Mouse (Mus musculus): ENCODE results near the gene Ramac. TPM values are rescaled to one million over a fixed set of nuclear protein-coding genes. Genes with fewer than 3 reads are reported as not detected.

The Ramac gene
- 34.9 and 37.9 TPM in 2 replicates for polyA plus RNA-seq (2011; ENCODE audit: insufficient read length, low read depth, missing spikeins)

GRCm38 (mm10) chr7:81762180-81763109 is at the start of gene Ramac:
Gene Ramac, plus strand, starts transcription at chr7:81762925.
- Histone ChIP-seq H3K4me1 (ENCODE audit: control insufficient read depth, insufficient read depth, low read length) (no peaks in the 10 kb centered on the region), H3K27ac (ENCODE audit: insufficient read depth, low read length) (peak within 1 kb of the TSS; percentile 43)
- TF ChIP-seq CTCF (IDR thresholded peaks at IDR 0.05; ENCODE audit: borderline replicate concordance, insufficient read depth, low read length) (no peak), POLR2A (IDR thresholded peaks at IDR 0.05; ENCODE audit: low read depth, low read length) (peak; percentile 70)

GRCm38 (mm10) chr7:81718657-81719056 is 44.1 kb upstream of the Ramac start:
- TF ChIP-seq POLR2A (IDR thresholded peaks at IDR 0.05; ENCODE audit: low read depth, low read length) (no peak), CTCF (IDR thresholded peaks at IDR 0.05; ENCODE audit: borderline replicate concordance, insufficient read depth, low read length) (no peak)
- Histone ChIP-seq H3K4me3 (ENCODE audit: insufficient read depth, low read length) (no peak overlapping the region), H3K4me1 (ENCODE audit: control insufficient read depth, insufficient read depth, low read length) (no peaks in the 10 kb centered on the region), H3K27ac (ENCODE audit: insufficient read depth, low read length) (no peak overlapping the region)

More at GRCm38 (mm10) chr7:81762180-81763109, at the start of gene Ramac:
- peak within 1 kb of the TSS; percentile 99 for H3K4me3 ChIP-seq (ENCODE audit: insufficient read depth, low read length)

- H3K4me3 ChIP-seq (ENCODE audit: insufficient read depth, low read length) = no peak overlapping the region
- H3K4me1 ChIP-seq (ENCODE audit: control insufficient read depth, insufficient read depth, low read length) = no peaks in the 10 kb centered on the region
- TF ChIP-seq CTCF (IDR thresholded peaks at IDR 0.05; ENCODE audit: borderline replicate concordance, insufficient read depth, low read length) (no peak), POLR2A (IDR thresholded peaks at IDR 0.05; ENCODE audit: low read depth, low read length) (no peak)
- H3K27ac ChIP-seq (ENCODE audit: insufficient read depth, low read length) = no peak overlapping the region
Observed at GRCm38 (mm10) chr7:81719216-81719661, 43.5 kb upstream of the Ramac start.

- TF ChIP-seq POLR2A (IDR thresholded peaks at IDR 0.05; ENCODE audit: low read depth, low read length) = no peak
- no peak for TF ChIP-seq CTCF (IDR thresholded peaks at IDR 0.05; ENCODE audit: borderline replicate concordance, insufficient read depth, low read length)
- no peak overlapping the region for H3K4me3 ChIP-seq (ENCODE audit: insufficient read depth, low read length)
- no peaks in the 10 kb centered on the region for H3K4me1 ChIP-seq (ENCODE audit: control insufficient read depth, insufficient read depth, low read length)
- no peak overlapping the region for H3K27ac ChIP-seq (ENCODE audit: insufficient read depth, low read length)
Observed at GRCm38 (mm10) chr7:81721271-81721670, 41.5 kb upstream of the Ramac start.

GRCm38 (mm10) chr7:81723851-81724250 is 38.9 kb upstream of the Ramac start:
- no peaks in the 10 kb centered on the region for H3K4me1 ChIP-seq (ENCODE audit: control insufficient read depth, insufficient read depth, low read length)
- no peak overlapping the region for H3K27ac ChIP-seq (ENCODE audit: insufficient read depth, low read length)
- TF ChIP-seq CTCF (IDR thresholded peaks at IDR 0.05; ENCODE audit: borderline replicate concordance, insufficient read depth, low read length) (no peak), POLR2A (IDR thresholded peaks at IDR 0.05; ENCODE audit: low read depth, low read length) (no peak)
- H3K4me3 ChIP-seq (ENCODE audit: insufficient read depth, low read length) = no peak overlapping the region

GRCm38 (mm10) chr7:81725986-81726727 is 36.6 kb upstream of the Ramac start:
- TF ChIP-seq POLR2A (IDR thresholded peaks at IDR 0.05; ENCODE audit: low read depth, low read length) = no peak
- no peak for TF ChIP-seq CTCF (IDR thresholded peaks at IDR 0.05; ENCODE audit: borderline replicate concordance, insufficient read depth, low read length)
- Histone ChIP-seq H3K4me3 (ENCODE audit: insufficient read depth, low read length) (no peak overlapping the region), H3K4me1 (ENCODE audit: control insufficient read depth, insufficient read depth, low read length) (no peaks in the 10 kb centered on the region), H3K27ac (ENCODE audit: insufficient read depth, low read length) (no peak overlapping the region)

- no peak for TF ChIP-seq CTCF (IDR thresholded peaks at IDR 0.05; ENCODE audit: borderline replicate concordance, insufficient read depth, low read length)
- TF ChIP-seq POLR2A (IDR thresholded peaks at IDR 0.05; ENCODE audit: low read depth, low read length) = no peak
- no peak overlapping the region for H3K4me3 ChIP-seq (ENCODE audit: insufficient read depth, low read length)
- no peaks in the 10 kb centered on the region for H3K4me1 ChIP-seq (ENCODE audit: control insufficient read depth, insufficient read depth, low read length)
- no peak overlapping the region for H3K27ac ChIP-seq (ENCODE audit: insufficient read depth, low read length)
Observed at GRCm38 (mm10) chr7:81726728-81727005, 36.1 kb upstream of the Ramac start.

- TF ChIP-seq POLR2A (IDR thresholded peaks at IDR 0.05; ENCODE audit: low read depth, low read length) (no peak), CTCF (IDR thresholded peaks at IDR 0.05; ENCODE audit: borderline replicate concordance, insufficient read depth, low read length) (no peak)
- H3K4me1 ChIP-seq (ENCODE audit: control insufficient read depth, insufficient read depth, low read length) = no peaks in the 10 kb centered on the region
- no peak overlapping the region for H3K4me3 ChIP-seq (ENCODE audit: insufficient read depth, low read length)
- H3K27ac ChIP-seq (ENCODE audit: insufficient read depth, low read length) = no peak overlapping the region
Observed at GRCm38 (mm10) chr7:81727716-81728115, 35.0 kb upstream of the Ramac start.

GRCm38 (mm10) chr7:81729787-81730186 is 32.9 kb upstream of the Ramac start:
- TF ChIP-seq CTCF (IDR thresholded peaks at IDR 0.05; ENCODE audit: borderline replicate concordance, insufficient read depth, low read length) (no peak), POLR2A (IDR thresholded peaks at IDR 0.05; ENCODE audit: low read depth, low read length) (no peak)
- Histone ChIP-seq H3K4me1 (ENCODE audit: control insufficient read depth, insufficient read depth, low read length) (no peaks in the 10 kb centered on the region), H3K4me3 (ENCODE audit: insufficient read depth, low read length) (no peak overlapping the region)

More at GRCm38 (mm10) chr7:81729787-81730186, 32.9 kb upstream of the Ramac start:
- no peak overlapping the region for H3K27ac ChIP-seq (ENCODE audit: insufficient read depth, low read length)

Measured in embryonic fibroblast, embryonic 13.5 days (primary cell).